Mouse (Mus musculus): ENCODE measurements around the gene Mfsd5. TPM values are rescaled to one million over a fixed set of nuclear protein-coding genes. Genes with fewer than 3 reads are reported as not detected.
A peak's percentile ranks its signal among the peaks of the same experiment; 100 is the strongest.

Gene Mfsd5
- polyA plus RNA-seq, 1 experiment from 2014 or later, result 27.4 TPM

DNA sequence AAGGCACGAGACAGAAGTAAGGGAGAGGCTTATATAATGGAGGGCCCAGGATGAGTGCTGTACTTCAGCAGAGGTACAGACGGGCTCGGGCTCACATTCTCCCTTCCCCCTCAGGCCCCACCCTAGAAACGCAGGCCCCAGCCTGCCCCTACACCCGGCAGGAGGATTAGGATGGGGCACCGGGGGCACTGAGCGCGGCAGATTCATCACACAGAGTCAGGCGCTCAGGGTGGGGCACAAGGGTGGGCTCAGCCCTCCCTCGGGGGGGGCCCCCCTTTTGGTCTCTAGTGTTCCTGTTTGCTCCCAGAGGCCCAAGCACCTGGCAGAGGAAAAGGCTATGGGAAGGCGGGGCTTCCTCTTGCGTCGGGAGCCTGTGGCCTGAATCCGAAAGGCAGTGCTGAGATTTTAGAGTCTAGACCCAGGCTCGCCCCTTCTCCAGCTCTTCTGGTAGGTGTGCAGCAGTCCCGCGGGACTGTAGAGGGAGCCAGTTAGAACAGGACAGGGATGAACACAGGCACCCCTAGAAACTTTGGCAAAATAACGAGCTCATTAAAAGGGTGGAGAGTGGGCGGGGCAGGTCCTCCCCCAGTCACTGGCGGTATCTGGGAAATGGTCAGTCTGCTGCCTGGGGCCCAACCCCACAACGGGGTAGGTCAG lies 43.8 kb upstream of the Mfsd5 start:
- H3K27me3 ChIP-seq (ENCODE audit: insufficient read depth, low read length), result no peaks in the 10 kb centered on the region
- TF ChIP-seq CTCF (IDR thresholded peaks at IDR 0.05; ENCODE audit: low read depth) (no peak), EP300 (IDR thresholded peaks at IDR 0.05; ENCODE audit: low read depth) (no peak)
- ATAC-seq (peak; percentile 55; the same call in 1 of the 2 replicates), DNase-seq (no peak)
- H3K9me3 ChIP-seq (ENCODE audit: low read length), result no peaks in the 10 kb centered on the region
- peak overlapping the region; percentile 54 for H3K4me2 ChIP-seq (ENCODE audit: low read depth, low read length)
- H3K4me1 ChIP-seq (ENCODE audit: insufficient read depth), result peaks cover 46% of the 10 kb centered on the region
- 29% methylated on average over 21 of the region's 21 CpGs for WGBS (ENCODE audit: insufficient replicate concordance)
- no peak overlapping the region for H3K27ac ChIP-seq (ENCODE audit: low read depth)
- H3K36me3 ChIP-seq (replicated peaks; ENCODE audit: insufficient read depth, low read length), result no peaks in the 10 kb centered on the region
- peak overlapping the region; percentile 10; the same call in 1 of the 2 replicates for H3K4me3 ChIP-seq (ENCODE audit: low read depth, low read length)
- no peak overlapping the region for H3K9ac ChIP-seq (replicated peaks)

GRCm38 (mm10) chr15:102238543-102239259 lies 40.6 kb upstream of the Mfsd5 start:
- no peak overlapping the region for H3K9ac ChIP-seq (replicated peaks)
- H3K9me3 ChIP-seq (ENCODE audit: low read length), result no peaks in the 10 kb centered on the region
- 80% methylated on average over 14 of the region's 14 CpGs for WGBS (ENCODE audit: insufficient replicate concordance)
- no peaks in the 10 kb centered on the region for H3K27me3 ChIP-seq (ENCODE audit: insufficient read depth, low read length)
- peaks cover 34% of the 10 kb centered on the region for H3K4me1 ChIP-seq (ENCODE audit: insufficient read depth)
- DNase-seq (no peak), ATAC-seq (no peak)
- no peak overlapping the region for H3K4me3 ChIP-seq (ENCODE audit: low read depth, low read length)
- no peak overlapping the region for H3K27ac ChIP-seq (ENCODE audit: low read depth)
- no peak overlapping the region for H3K4me2 ChIP-seq (ENCODE audit: low read depth, low read length)
- no peak for TF ChIP-seq CTCF (IDR thresholded peaks at IDR 0.05; ENCODE audit: low read depth)
- TF ChIP-seq EP300 (IDR thresholded peaks at IDR 0.05; ENCODE audit: low read depth), result no peak
- H3K36me3 ChIP-seq (replicated peaks; ENCODE audit: insufficient read depth, low read length), result no peaks in the 10 kb centered on the region

- Histone ChIP-seq H3K36me3 (replicated peaks; ENCODE audit: insufficient read depth, low read length) (no peaks in the 10 kb centered on the region), H3K4me1 (ENCODE audit: insufficient read depth) (peaks cover 35% of the 10 kb centered on the region), H3K4me2 (ENCODE audit: low read depth, low read length) (no peak overlapping the region), H3K27me3 (ENCODE audit: insufficient read depth, low read length) (0 out of 2 replicates have a peak, but pooled peaks cover 1% of the 10 kb centered on the region), H3K9me3 (ENCODE audit: low read length) (no peaks in the 10 kb centered on the region), H3K9ac (replicated peaks) (no peak overlapping the region), H3K4me3 (ENCODE audit: low read depth, low read length) (no peak overlapping the region), H3K27ac (ENCODE audit: low read depth) (no peak overlapping the region)
- DNase-seq (peak; percentile 86), ATAC-seq (peak; percentile 37; the same call in 1 of the 2 replicates)
- WGBS (ENCODE audit: insufficient replicate concordance), result 9% methylated on average over 9 of the region's 9 CpGs
- TF ChIP-seq CTCF (IDR thresholded peaks at IDR 0.05; ENCODE audit: low read depth) (peak; percentile 92), EP300 (IDR thresholded peaks at IDR 0.05; ENCODE audit: low read depth) (no peak)
These were observed 40.0 kb upstream of the Mfsd5 start for GRCm38 (mm10) chr15:102239260-102239590.

- 66% methylated on average over 11 of the region's 11 CpGs for WGBS (ENCODE audit: insufficient replicate concordance)
- Histone ChIP-seq H3K36me3 (replicated peaks; ENCODE audit: insufficient read depth, low read length) (no peaks in the 10 kb centered on the region), H3K27ac (ENCODE audit: low read depth) (no peak overlapping the region), H3K9me3 (ENCODE audit: low read length) (no peaks in the 10 kb centered on the region), H3K4me2 (ENCODE audit: low read depth, low read length) (no peak overlapping the region), H3K9ac (replicated peaks) (no peak overlapping the region), H3K4me3 (ENCODE audit: low read depth, low read length) (no peak overlapping the region), H3K27me3 (ENCODE audit: insufficient read depth, low read length) (peaks cover 5% of the 10 kb centered on the region; the same call in 1 of the 2 replicates), H3K4me1 (ENCODE audit: insufficient read depth) (peaks cover 30% of the 10 kb centered on the region)
- TF ChIP-seq CTCF (IDR thresholded peaks at IDR 0.05; ENCODE audit: low read depth) (no peak), EP300 (IDR thresholded peaks at IDR 0.05; ENCODE audit: low read depth) (no peak)
- no peak for ATAC-seq
- no peak for DNase-seq
These were observed 39.4 kb upstream of the Mfsd5 start for GRCm38 (mm10) chr15:102239851-102240250.

- Histone ChIP-seq H3K9me3 (ENCODE audit: low read length) (no peaks in the 10 kb centered on the region), H3K36me3 (replicated peaks; ENCODE audit: insufficient read depth, low read length) (no peaks in the 10 kb centered on the region), H3K27ac (ENCODE audit: low read depth) (no peak overlapping the region), H3K9ac (replicated peaks) (no peak overlapping the region), H3K4me1 (ENCODE audit: insufficient read depth) (peaks cover 26% of the 10 kb centered on the region), H3K4me2 (ENCODE audit: low read depth, low read length) (no peak overlapping the region), H3K27me3 (ENCODE audit: insufficient read depth, low read length) (peaks cover 13% of the 10 kb centered on the region; the same call in 1 of the 2 replicates), H3K4me3 (ENCODE audit: low read depth, low read length) (no peak overlapping the region)
- TF ChIP-seq CTCF (IDR thresholded peaks at IDR 0.05; ENCODE audit: low read depth), result no peak
- no peak for TF ChIP-seq EP300 (IDR thresholded peaks at IDR 0.05; ENCODE audit: low read depth)
- DNase-seq (peak; percentile 43), ATAC-seq (peak; percentile 15; the same call in 1 of the 2 replicates)
- 80% methylated on average over 4 of the region's 4 CpGs for WGBS (ENCODE audit: insufficient replicate concordance)
These were observed 38.6 kb upstream of the Mfsd5 start for GRCm38 (mm10) chr15:102240607-102241006.

All from liver, postnatal 0 days (tissue).